Mouse (Mus musculus) heart, postnatal 0 days (tissue): ENCODE results near the gene Mier1.

Experiments used
- CTCF ChIP-seq: IDR thresholded peaks from 2 replicates; pipeline ENCODE4 v1.5.1; 2016; ENCODE audit warnings: antibody characterized with exemption, control low read depth, low read depth
- EP300 ChIP-seq: IDR thresholded peaks from 2 replicates; pipeline ENCODE4 v1.6.1; 2016; ENCODE audit warnings: antibody characterized with exemption, low read depth

DNA sequence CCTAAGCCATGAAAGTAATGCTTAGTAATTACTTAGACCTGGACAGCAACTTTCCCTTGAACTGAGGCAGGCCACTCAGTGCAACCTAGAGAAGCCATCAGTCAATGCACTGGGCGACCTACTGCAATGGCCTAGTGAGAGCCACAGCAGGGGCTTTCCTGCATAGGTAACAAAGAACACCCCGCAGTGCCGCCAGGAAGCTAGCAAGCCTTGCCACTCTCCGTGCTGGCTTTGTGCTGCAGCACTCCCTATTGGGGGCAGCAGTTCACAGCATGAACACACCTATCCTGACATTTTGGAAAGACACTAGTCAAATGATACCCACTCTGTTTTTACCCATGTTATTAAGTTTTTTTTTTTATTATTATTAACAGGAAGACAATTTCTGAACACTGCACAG is 84.9 kb downstream of the Mier1 start:
- TF ChIP-seq EP300 (no peak), CTCF (no peak)
